Mouse (Mus musculus) bone marrow, adult 2 months (tissue): ENCODE results near the gene Lbhd2. TPM values are rescaled to one million over a fixed set of nuclear protein-coding genes. Genes with fewer than 3 reads are reported as not detected.
A peak's percentile ranks its signal among the peaks of the same experiment; 100 is the strongest.

ENCODE experiments used
- H3K27ac ChIP-seq: fragments of 200-500 bp; 2 replicates; pipeline ENCODE4 v1.5.1; 2012; ENCODE audit warnings: low read depth, mild to moderate bottlenecking, control low read depth, inconsistent platforms, low read length; ENCODE audit not compliant: control insufficient read depth, poor library complexity, insufficient read depth
- H3K4me1 ChIP-seq: fragments of 200-500 bp; 2 replicates; pipeline ENCODE4 v1.6.1; 2011; ENCODE audit warnings: low read length; ENCODE audit not compliant: control insufficient read depth, insufficient read depth
- H3K4me3 ChIP-seq: fragments of 200-500 bp; replicated peaks from 2 replicates; pipeline ENCODE3; 2011; ENCODE audit warnings: mild to moderate bottlenecking, low read depth, low read length, control low read depth; ENCODE audit not compliant: control insufficient read depth
- CTCF ChIP-seq: fragments of 200-500 bp; IDR thresholded peaks from 2 replicates; pipeline ENCODE4 v1.5.1; 2011; ENCODE audit warnings: low read length, control low read depth; ENCODE audit not compliant: control insufficient read depth, insufficient read depth
- POLR2A ChIP-seq: fragments of 200-500 bp; IDR thresholded peaks from 2 replicates; pipeline ENCODE4 v1.6.1; 2011; ENCODE audit warnings: low read depth, mild to moderate bottlenecking, control low read depth, low read length, borderline replicate concordance; ENCODE audit not compliant: control insufficient read depth
- WGBS: fragments of 180-500 bp; shearing (Covaris S2); methylation state at CpG from one replicate; pipeline ENCODE4 v1.1.7; 2018; 5-methylcytosine and 5-hydroxymethylcytosine counted together
- polyA plus RNA-seq: library from polyadenylated mRNA; stranded (reverse); fragments of >200 nt; gene quantifications from 2 replicates; pipeline ENCODE4 v1.2.4, GENCODE M21; 2011; ENCODE audit warnings: low replicate concordance; ENCODE audit not compliant: missing spikeins, insufficient read depth, insufficient read length

The Lbhd2 gene
- polyA plus RNA-seq, 1 experiment, result not detected

- Histone ChIP-seq H3K4me1 (peaks cover 19% of the 10 kb centered on the region; the same call in 1 of the 2 replicates), H3K4me3 (peak overlapping the region; percentile 42), H3K27ac (peak overlapping the region; percentile 92)
- 9% methylated on average over 5 of the region's 5 CpGs for WGBS
- no peak for TF ChIP-seq POLR2A
- no peak for TF ChIP-seq CTCF
These were observed 30.8 kb downstream of the Lbhd2 start for GRCm38 (mm10) chr12:111437222-111437900.

DNA sequence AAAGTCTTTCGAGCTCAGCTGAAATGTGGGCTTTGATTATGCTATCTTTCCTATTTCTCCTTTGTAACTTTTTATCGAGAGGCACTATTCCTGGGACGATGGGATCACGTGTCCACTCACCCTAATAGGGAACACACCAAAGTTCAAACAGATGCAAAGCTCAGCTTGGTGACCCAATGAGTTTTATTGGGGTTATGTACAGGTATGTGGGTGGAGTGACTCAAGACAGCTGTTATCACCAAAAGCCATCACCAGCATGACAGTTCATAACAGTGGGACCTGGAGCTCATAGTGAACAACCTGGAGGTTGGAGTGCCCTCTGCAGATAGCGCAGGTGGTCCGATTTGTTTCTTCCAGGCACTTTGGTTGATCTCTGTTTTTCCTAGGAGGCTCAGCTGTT lies 32.2 kb downstream of the Lbhd2 start:
- Histone ChIP-seq H3K4me1 (peaks cover 15% of the 10 kb centered on the region; the same call in 1 of the 2 replicates), H3K4me3 (no peak overlapping the region), H3K27ac (no peak overlapping the region)
- TF ChIP-seq CTCF (no peak), POLR2A (no peak)
- WGBS, result 80% methylated on average over 6 of the region's 6 CpGs

- TF ChIP-seq POLR2A (no peak), CTCF (no peak)
- H3K27ac ChIP-seq, result no peak overlapping the region
- 89% methylated on average over 9 of the region's 9 CpGs for WGBS
- peaks cover 8% of the 10 kb centered on the region; the same call in 1 of the 2 replicates for H3K4me1 ChIP-seq
- no peak overlapping the region for H3K4me3 ChIP-seq
These were observed 34.2 kb downstream of the Lbhd2 start for GRCm38 (mm10) chr12:111440701-111441373.

DNA sequence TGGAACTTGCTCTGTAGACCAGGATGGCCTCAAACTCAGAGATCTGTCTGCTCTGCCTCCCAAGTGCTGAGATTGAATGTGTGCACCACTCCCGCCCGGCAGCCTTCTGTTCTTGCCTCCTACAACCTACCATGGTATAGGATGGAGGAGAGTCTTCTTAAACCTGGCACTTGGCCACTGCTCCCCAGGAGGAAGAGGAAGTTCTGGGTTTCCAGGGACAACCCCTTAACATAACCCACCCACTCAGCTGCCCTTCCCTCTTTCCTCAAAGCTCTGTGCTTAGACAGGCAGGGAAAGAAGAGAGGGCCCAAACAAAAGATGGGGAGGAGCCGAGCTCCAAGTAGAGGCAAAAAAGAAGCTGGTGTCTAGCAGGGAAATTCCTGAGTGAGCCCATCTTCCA lies 34.9 kb downstream of the Lbhd2 start:
- no peak for TF ChIP-seq CTCF
- TF ChIP-seq POLR2A, result no peak
- H3K27ac ChIP-seq, result peak overlapping the region; percentile 94
- no peak overlapping the region for H3K4me3 ChIP-seq
- WGBS, result 54% methylated on average over 3 of the region's 3 CpGs
- peaks cover 7% of the 10 kb centered on the region; the same call in 1 of the 2 replicates for H3K4me1 ChIP-seq

- H3K27ac ChIP-seq, result peak within 1 kb of the TSS; percentile 94
- no peak for TF ChIP-seq CTCF
- TF ChIP-seq POLR2A, result peak; percentile 98
- WGBS, result under 1% methylated on average over 48 of the region's 48 CpGs
- peak within 1 kb of the TSS; percentile 88 for H3K4me3 ChIP-seq
- peaks cover 4% of the 10 kb centered on the region; the same call in 1 of the 2 replicates for H3K4me1 ChIP-seq
These were observed 35.9 kb downstream of the Lbhd2 start, which contains the start of gene Tnfaip2 for GRCm38 (mm10) chr12:111442309-111443010. Gene Tnfaip2 (plus strand): TSS chr12:111442469.

- WGBS, result 16% methylated on average over 15 of the region's 15 CpGs
- Histone ChIP-seq H3K27ac (peak overlapping the region; percentile 94), H3K4me1 (peaks cover 3% of the 10 kb centered on the region; the same call in 1 of the 2 replicates), H3K4me3 (peak overlapping the region; percentile 88)
- no peak; the same call in 1 of the 2 replicates for TF ChIP-seq POLR2A
- TF ChIP-seq CTCF, result no peak
These were observed 36.6 kb downstream of the Lbhd2 start for GRCm38 (mm10) chr12:111443011-111443870.

DNA sequence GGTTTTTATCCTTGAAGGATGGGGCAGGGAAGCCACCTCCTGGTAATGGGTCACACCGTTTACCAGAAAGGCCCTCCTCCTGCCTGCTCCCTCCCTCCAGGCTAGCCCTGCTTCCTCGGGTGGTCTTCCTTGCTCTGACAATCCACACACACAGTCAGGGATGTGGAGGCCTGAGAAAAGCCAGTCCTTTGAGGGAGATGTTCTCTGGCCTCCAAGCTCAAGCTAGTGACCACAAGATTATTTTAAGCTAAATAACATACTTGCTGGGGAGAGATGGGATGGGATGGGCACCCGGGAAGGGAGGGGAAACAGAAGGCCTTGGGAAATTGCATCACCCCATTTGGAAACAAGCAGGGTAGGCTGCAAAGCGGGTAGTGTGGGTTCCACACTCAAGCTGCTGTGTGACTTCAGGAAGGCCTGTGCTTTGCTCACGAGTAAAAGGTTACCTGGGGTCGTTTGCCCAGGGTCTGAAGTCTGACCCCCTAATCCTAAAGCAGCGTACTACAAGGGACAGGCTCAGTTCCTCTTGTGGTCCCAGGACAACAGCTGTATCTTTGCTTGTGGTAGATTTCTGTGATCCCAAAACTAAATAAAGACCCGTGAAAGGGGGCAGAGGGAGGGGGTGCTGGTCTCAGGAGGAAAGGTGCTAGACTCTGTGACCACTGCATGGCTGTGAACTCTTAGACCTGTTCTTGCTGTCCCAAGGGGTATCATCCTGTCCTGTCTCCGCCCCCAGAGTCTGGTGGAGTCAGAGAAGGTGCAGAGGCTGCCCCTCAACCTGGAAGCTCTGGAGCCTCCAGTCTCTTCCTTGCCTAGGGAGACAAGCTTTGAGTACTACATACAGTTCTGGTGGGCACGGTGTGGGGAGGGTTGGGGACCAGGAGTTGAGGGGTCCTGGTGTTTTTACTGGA lies 37.6 kb downstream of the Lbhd2 start:
- 20% methylated on average over 10 of the region's 10 CpGs for WGBS
- Histone ChIP-seq H3K4me3 (peak overlapping the region; percentile 88), H3K27ac (peak overlapping the region; percentile 94), H3K4me1 (peaks cover 3% of the 10 kb centered on the region; the same call in 1 of the 2 replicates)
- no peak for TF ChIP-seq CTCF
- no peak for TF ChIP-seq POLR2A
